Mouse (Mus musculus): Measurements from ENCODE around the gene Cdk18. TPM values are rescaled to one million over a fixed set of nuclear protein-coding genes. Genes with fewer than 3 reads are reported as not detected.

Cdk18 gene
- polyA plus RNA-seq, 1 experiment from 2014 or later = 3.9 TPM

Other genes with a start within 250 kb of the Cdk18 start
- 58.6 and 61.2 TPM in 2 replicates for gene Nucks1, start 229.2 kb downstream of the Cdk18 start, polyA plus RNA-seq (2014; fragmentation: Nextera tagmentation; extraction: Ambion mirVana)
- gene Slc45a3, start 176.7 kb downstream of the Cdk18 start, polyA plus RNA-seq (2014; fragmentation: Nextera tagmentation; extraction: Ambion mirVana) = 3.8 and 4.7 TPM in 2 replicates
- 35.7 and 38.2 TPM in 2 replicates for gene Elk4, start 132.1 kb downstream of the Cdk18 start, polyA plus RNA-seq (2014; fragmentation: Nextera tagmentation; extraction: Ambion mirVana)
- 14.5 and 16.5 TPM in 2 replicates for gene Mfsd4a, start 71.6 kb downstream of the Cdk18 start, polyA plus RNA-seq (2014; fragmentation: Nextera tagmentation; extraction: Ambion mirVana)
- gene Lemd1, start 51.7 kb upstream of the Cdk18 start, polyA plus RNA-seq (2014; fragmentation: Nextera tagmentation; extraction: Ambion mirVana) = 0.27 TPM in 1 of 2 replicates, not detected in the other
- gene AC124108.1, start 51.8 kb upstream of the Cdk18 start, polyA plus RNA-seq (2014; fragmentation: Nextera tagmentation; extraction: Ambion mirVana) = 0.06 and 0.27 TPM in 2 replicates
- not detected in 2 replicates for gene Gm10188, start 90.1 kb upstream of the Cdk18 start, polyA plus RNA-seq (2014; fragmentation: Nextera tagmentation; extraction: Ambion mirVana)
- gene Klhdc8a, start 158.9 kb upstream of the Cdk18 start, polyA plus RNA-seq (2014; fragmentation: Nextera tagmentation; extraction: Ambion mirVana) = 0.10 TPM in 1 of 2 replicates, not detected in the other
- gene Nuak2, start 176.4 kb upstream of the Cdk18 start, polyA plus RNA-seq (2014; fragmentation: Nextera tagmentation; extraction: Ambion mirVana) = 4.2 and 4.5 TPM in 2 replicates